Mouse (Mus musculus) hindbrain, embryonic 16.5 days (tissue): ENCODE measurements around the gene Rasgrf1. TPM values are rescaled to one million over a fixed set of nuclear protein-coding genes. Genes with fewer than 3 reads are reported as not detected.
"Not testable (repeated sequence)": the region's sequence is repeated elsewhere in the genome, so short reads cannot be mapped to it uniquely, and the experiment has no call there.

Experiments used
- ATAC-seq: fragments of 200-750 bp; cut with Nextera tagmentation; 2 replicates; pipeline ENCODE4 v1.8.0; 2017; ENCODE audit warnings: moderate TSS enrichment, moderate library complexity
- H3K27ac ChIP-seq: fragments of 300-500 bp; sonication (generic); 2 replicates; pipeline ENCODE4 v1.5.1; 2014; ENCODE audit warnings: low read depth, mild to moderate bottlenecking, control low read depth, low read length, moderate library complexity
- H3K27me3 ChIP-seq: fragments of 300-500 bp; sonication (generic); replicated peaks from 2 replicates; pipeline ENCODE4 v1.6.1; 2014; ENCODE audit warnings: low read length; ENCODE audit not compliant: control insufficient read depth, insufficient read depth
- H3K36me3 ChIP-seq: fragments of 300-500 bp; sonication (generic); 2 replicates; pipeline ENCODE4 v1.6.1; 2014; ENCODE audit warnings: mild to moderate bottlenecking, low read length, moderate library complexity, mixed read lengths; ENCODE audit not compliant: control insufficient read depth, insufficient read depth
- H3K4me1 ChIP-seq: fragments of 300-500 bp; sonication (generic); 2 replicates; pipeline ENCODE4 v1.6.1; 2014; ENCODE audit warnings: low read depth, low read length; ENCODE audit not compliant: control insufficient read depth, insufficient read depth
- H3K4me2 ChIP-seq: fragments of 300-500 bp; sonication (generic); 2 replicates; pipeline ENCODE4 v1.6.1; 2014; ENCODE audit warnings: mild to moderate bottlenecking, low read length, control low read depth, moderate library complexity
- H3K4me3 ChIP-seq: fragments of 300-500 bp; sonication (generic); 2 replicates; pipeline ENCODE4 v1.5.1; 2014; ENCODE audit warnings: mild to moderate bottlenecking, low read length, control low read depth, moderate library complexity
- H3K9ac ChIP-seq: fragments of 300-500 bp; sonication (generic); 2 replicates; pipeline ENCODE4 v1.6.1; 2014; ENCODE audit warnings: low read depth, mild to moderate bottlenecking, control low read depth, low read length, moderate library complexity
- H3K9me3 ChIP-seq: fragments of 300-500 bp; sonication (generic); 2 replicates; pipeline ENCODE4 v1.6.1; 2014; ENCODE audit warnings: mild to moderate bottlenecking, low read length, moderate library complexity; ENCODE audit not compliant: control insufficient read depth
- WGBS: fragments of 180-500 bp; shearing (Covaris S2); extraction: QIAGEN DNeasy Blood & Tissue Kit; methylation state at CpG from one replicate; pipeline ENCODE4 v1.1.7; 2014; 5-methylcytosine and 5-hydroxymethylcytosine counted together
- polyA plus RNA-seq: library from polyadenylated mRNA; unstranded; fragments of >200 nt; fragmentation: Nextera tagmentation; extraction: Ambion mirVana; gene quantifications from 2 replicates; pipeline ENCODE4 v1.2.1, GENCODE M21; 2015

Rasgrf1 gene
- polyA plus RNA-seq, 1 experiment from 2014 or later, result 19.1 TPM

- H3K36me3 ChIP-seq, result no peaks in the 10 kb centered on the region
- no peak for ATAC-seq
- no peak overlapping the region for H3K4me2 ChIP-seq
- no peaks in the 10 kb centered on the region for H3K4me1 ChIP-seq
- H3K4me3 ChIP-seq, result no peak overlapping the region
- H3K9me3 ChIP-seq, result no peaks in the 10 kb centered on the region
- H3K27ac ChIP-seq, result no peak overlapping the region
- WGBS, result 97% methylated on average over 3 of the region's 3 CpGs
- no peak overlapping the region for H3K9ac ChIP-seq
- no peaks in the 10 kb centered on the region for H3K27me3 ChIP-seq
These were observed 126.1 kb downstream of the Rasgrf1 start for GRCm38 (mm10) chr9:90035794-90036193.

- no peaks in the 10 kb centered on the region for H3K4me1 ChIP-seq
- H3K36me3 ChIP-seq, result no peaks in the 10 kb centered on the region
- no peak overlapping the region for H3K4me3 ChIP-seq
- no peak overlapping the region for H3K27ac ChIP-seq
- H3K4me2 ChIP-seq, result no peak overlapping the region
- H3K27me3 ChIP-seq, result no peaks in the 10 kb centered on the region
- 77% methylated on average over 4 of the region's 4 CpGs for WGBS
- no peaks in the 10 kb centered on the region for H3K9me3 ChIP-seq
- no peak for ATAC-seq
- no peak overlapping the region for H3K9ac ChIP-seq
These were observed 126.6 kb downstream of the Rasgrf1 start for GRCm38 (mm10) chr9:90036313-90036712.

- H3K27me3 ChIP-seq, result no peaks in the 10 kb centered on the region
- H3K9me3 ChIP-seq, result no peaks in the 10 kb centered on the region
- H3K27ac ChIP-seq, result no peak overlapping the region
- no peak overlapping the region for H3K9ac ChIP-seq
- no peak for ATAC-seq
- no peak overlapping the region for H3K4me3 ChIP-seq
- no peaks in the 10 kb centered on the region for H3K36me3 ChIP-seq
- H3K4me1 ChIP-seq, result no peaks in the 10 kb centered on the region
- WGBS, result 82% methylated on average over 4 of the region's 4 CpGs
- H3K4me2 ChIP-seq, result no peak overlapping the region
These were observed 128.8 kb downstream of the Rasgrf1 start for GRCm38 (mm10) chr9:90038535-90038934.

- no peak for ATAC-seq
- H3K27ac ChIP-seq, result no peak overlapping the region
- no peaks in the 10 kb centered on the region for H3K4me1 ChIP-seq
- no peak overlapping the region for H3K9ac ChIP-seq
- H3K27me3 ChIP-seq, result no peaks in the 10 kb centered on the region
- 88% methylated on average over 2 of the region's 2 CpGs for WGBS
- H3K36me3 ChIP-seq, result no peaks in the 10 kb centered on the region
- H3K4me2 ChIP-seq, result no peak overlapping the region
- H3K9me3 ChIP-seq, result no peaks in the 10 kb centered on the region
- H3K4me3 ChIP-seq, result no peak overlapping the region
These were observed 131.2 kb downstream of the Rasgrf1 start for GRCm38 (mm10) chr9:90040916-90041315.

- H3K4me1 ChIP-seq, result no peaks in the 10 kb centered on the region
- no peaks in the 10 kb centered on the region for H3K27me3 ChIP-seq
- no peak overlapping the region for H3K4me3 ChIP-seq
- H3K4me2 ChIP-seq, result no peak overlapping the region
- H3K36me3 ChIP-seq, result no peaks in the 10 kb centered on the region
- 92% methylated on average over 3 of the region's 3 CpGs for WGBS
- no peak overlapping the region for H3K27ac ChIP-seq
- no peak for ATAC-seq
- no peak overlapping the region for H3K9ac ChIP-seq
- H3K9me3 ChIP-seq, result no peaks in the 10 kb centered on the region
These were observed 131.8 kb downstream of the Rasgrf1 start for GRCm38 (mm10) chr9:90041556-90041955.

- not testable (repeated sequence) for H3K4me2 ChIP-seq, H3K36me3 ChIP-seq, H3K27me3 ChIP-seq, ATAC-seq, H3K4me1 ChIP-seq, H3K9me3 ChIP-seq, H3K27ac ChIP-seq, H3K4me3 ChIP-seq, H3K9ac ChIP-seq
- WGBS, result 96% methylated on average over 8 of the region's 8 CpGs
These were observed 133.2 kb downstream of the Rasgrf1 start for GRCm38 (mm10) chr9:90042906-90043305.

GRCm38 (mm10) chr9:90045191-90045590 is 135.5 kb downstream of the Rasgrf1 start:
- no peak overlapping the region for H3K27ac ChIP-seq
- H3K27me3 ChIP-seq, result no peaks in the 10 kb centered on the region
- H3K9ac ChIP-seq, result no peak overlapping the region
- H3K4me3 ChIP-seq, result no peak overlapping the region
- 89% methylated on average over 7 of the region's 7 CpGs for WGBS
- no peak for ATAC-seq
- H3K4me2 ChIP-seq, result no peak overlapping the region
- no peaks in the 10 kb centered on the region for H3K36me3 ChIP-seq
- no peaks in the 10 kb centered on the region for H3K9me3 ChIP-seq
- H3K4me1 ChIP-seq, result no peaks in the 10 kb centered on the region

GRCm38 (mm10) chr9:90047937-90048627 is 138.4 kb downstream of the Rasgrf1 start:
- H3K27ac ChIP-seq, result no peak overlapping the region
- no peaks in the 10 kb centered on the region for H3K27me3 ChIP-seq
- H3K36me3 ChIP-seq, result no peaks in the 10 kb centered on the region
- 68% methylated on average over 5 of the region's 5 CpGs for WGBS
- no peaks in the 10 kb centered on the region for H3K9me3 ChIP-seq
- H3K4me1 ChIP-seq, result no peaks in the 10 kb centered on the region
- H3K4me2 ChIP-seq, result no peak overlapping the region
- no peak overlapping the region for H3K4me3 ChIP-seq
- no peak overlapping the region for H3K9ac ChIP-seq
- ATAC-seq, result no peak

- H3K4me1 ChIP-seq, result peaks cover 7% of the 10 kb centered on the region
- H3K27me3 ChIP-seq, result no peaks in the 10 kb centered on the region; the same call in none of the 2 replicates
- H3K36me3 ChIP-seq, result no peaks in the 10 kb centered on the region
- H3K9ac ChIP-seq, result peak within 1 kb of the TSS; percentile 59
- peak within 1 kb of the TSS; percentile 40 for H3K4me3 ChIP-seq
- H3K4me2 ChIP-seq, result peak within 1 kb of the TSS; percentile 82
- no peak for ATAC-seq
- H3K27ac ChIP-seq, result no peak within 1 kb of the TSS
- WGBS, result 83% methylated on average over 2 of the region's 2 CpGs
- H3K9me3 ChIP-seq, result no peaks in the 10 kb centered on the region
These were observed 144.1 kb downstream of the Rasgrf1 start, which contains the start of gene Ctsh for GRCm38 (mm10) chr9:90053852-90054251. TSS of gene Ctsh (plus strand) at chr9:90054152.
